In genomic region chr1:192947839-192948173, GRCm38 (mm10) we compare ENCODE assay signal across 12 mouse cellular contexts.
DNase-seq lines count a peak whose midpoint lies in the region; ATAC-seq and TF ChIP-seq lines count a peak whose summit lies in the region.
"Had no signal": no experiment of that assay in that cellular context is flagged by ENCODE, and none has a peak within 500 bp of the region (broad histone marks: within the 10 kb centered on the region; RNA-seq: fewer than 3 reads in every experiment).

No protein-coding gene starts in this region.

- intact Hi-C loops in left cerebral cortex, postnatal 4 days (cut with DNase I), result no loop called here

- no peak for DNase-seq in layer of hippocampus, adult 2 months (ENCODE audit: low spot score in 2 of 2)
- no peak for DNase-seq in layer of hippocampus, adult 8-10 months (ENCODE audit: low spot score in 2 of 2)
- DNase-seq in hindbrain, embryonic 14.5 days (ENCODE audit: low spot score), result peak; percentile 55
- DNase-seq in left cerebral cortex, postnatal 4 days, result no peak
- DNase-seq in gastrocnemius, postnatal 25 days, result no peak
- DNase-seq in kidney, adult 9 months, result no peak
- DNase-seq in lung, postnatal 25 days (ENCODE audit: low spot score), result no peak
- DNase-seq: kidney, postnatal 25 days; liver, postnatal 0 days; thymus, postnatal 25 days had no signal

- H3K27me3 ChIP-seq in hindbrain, embryonic 14.5 days (ENCODE audit: control insufficient read depth, insufficient read depth, low read length), result no peaks in the 10 kb centered on the region
- H3K27me3 ChIP-seq in midbrain, embryonic 16.5 days (ENCODE audit: control insufficient read depth, insufficient read depth, low read depth, low read length), result no peaks in the 10 kb centered on the region
- H3K27me3 ChIP-seq: megakaryocyte, embryonic 14.5 days had no signal

- no peak overlapping the region for H3K4me2 ChIP-seq in hindbrain, embryonic 14.5 days (replicated peaks)
- H3K4me2 ChIP-seq in midbrain, embryonic 16.5 days (ENCODE audit: low read length), result 0 out of 2 replicates have a peak overlapping the region, but pooled peaks have one; percentile 1

- H3K36me3 ChIP-seq in hindbrain, embryonic 14.5 days (replicated peaks; ENCODE audit: control insufficient read depth, insufficient read depth), result no peaks in the 10 kb centered on the region
- no peaks in the 10 kb centered on the region for H3K36me3 ChIP-seq in midbrain, embryonic 16.5 days (ENCODE audit: control insufficient read depth, insufficient read depth, low read length)

- H3K4me3 ChIP-seq in layer of hippocampus, adult 2 months, result no peak overlapping the region
- H3K4me3 ChIP-seq in hindbrain, embryonic 14.5 days (replicated peaks; ENCODE audit: low read length), result no peak overlapping the region
- no peak overlapping the region for H3K4me3 ChIP-seq in midbrain, embryonic 16.5 days (ENCODE audit: low read depth, low read length)
- H3K4me3 ChIP-seq: megakaryocyte, embryonic 14.5 days had no signal

- no peak overlapping the region for H3K9ac ChIP-seq in hindbrain, embryonic 14.5 days
- H3K9ac ChIP-seq in midbrain, embryonic 16.5 days (ENCODE audit: low read depth, low read length), result no peak overlapping the region
- H3K9ac ChIP-seq: liver, postnatal 0 days had no signal

- H3K27ac ChIP-seq in layer of hippocampus, adult 2 months, result peak overlapping the region; percentile 90
- peak overlapping the region; percentile 27; the same call in 1 of the 2 replicates for H3K27ac ChIP-seq in hindbrain, embryonic 14.5 days
- H3K27ac ChIP-seq in midbrain, embryonic 16.5 days (ENCODE audit: low read length), result peak overlapping the region; percentile 77

- H3K4me1 ChIP-seq in hindbrain, embryonic 14.5 days (replicated peaks; ENCODE audit: control insufficient read depth, insufficient read depth, low read length), result peaks cover 7% of the 10 kb centered on the region
- H3K4me1 ChIP-seq in midbrain, embryonic 16.5 days (ENCODE audit: control insufficient read depth, insufficient read depth, low read length), result peaks cover 6% of the 10 kb centered on the region; the same call in 1 of the 2 replicates
- H3K4me1 ChIP-seq: megakaryocyte, embryonic 14.5 days had no signal

- no peak for ATAC-seq in hindbrain, embryonic 14.5 days (ENCODE audit: low FRiP score)
- peak; percentile 84 for ATAC-seq in midbrain, embryonic 16.5 days
- ATAC-seq: liver, postnatal 0 days had no signal

- H3K9me3 ChIP-seq in hindbrain, embryonic 14.5 days (ENCODE audit: control insufficient read depth, low read length), result no peaks in the 10 kb centered on the region
- no peaks in the 10 kb centered on the region for H3K9me3 ChIP-seq in midbrain, embryonic 16.5 days (replicated peaks; ENCODE audit: control insufficient read depth, low read length, poor library complexity, severe bottlenecking)
- H3K9me3 ChIP-seq: megakaryocyte, embryonic 14.5 days had no signal

- TF ChIP-seq CTCF in layer of hippocampus, adult 2 months (conservative IDR thresholded peaks at IDR 0.05), result no peak

- 11% methylated on average over 2 of the region's 2 CpGs for WGBS in hindbrain, embryonic 14.5 days
- WGBS in midbrain, embryonic 16.5 days, result 16% methylated on average over 2 of the region's 2 CpGs

Comparison
In these comparisons a context has a peak if more than half of its experiments do, and no peak if none do; other contexts are left out.
1. H3K27ac ChIP-seq: peak in every context shown above with its lines; median percentile 90 in layer of hippocampus, adult 2 months; 77 in midbrain, embryonic 16.5 days; 27 in hindbrain, embryonic 14.5 days.